7 mouse cellular contexts compared by ENCODE assay signal in the genomic region with DNA sequence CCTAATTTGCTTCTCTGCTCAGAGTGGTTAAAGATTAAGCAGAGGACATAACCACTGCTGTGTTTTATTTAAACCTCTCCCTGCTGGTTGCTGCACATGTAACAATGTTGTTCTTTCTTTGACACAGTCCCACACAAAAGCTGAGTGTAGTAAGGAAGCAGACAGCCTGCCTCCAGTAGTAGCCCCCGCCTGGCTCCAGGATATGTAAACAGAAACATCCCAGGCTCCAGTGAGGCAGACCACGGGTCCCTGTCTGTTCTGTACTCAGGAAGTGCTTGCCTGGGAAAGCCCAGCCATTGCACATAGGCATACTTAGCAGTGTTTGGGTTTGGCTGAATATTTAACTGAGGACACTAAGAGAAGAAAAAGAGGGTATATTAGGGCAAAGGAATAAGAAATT.
DNase-seq lines count a peak whose midpoint lies in the region; ATAC-seq lines count a peak whose summit lies in the region.

No protein-coding gene starts in this region.

- no peak overlapping the region for H3K27ac ChIP-seq in forebrain, embryonic 16.5 days (ENCODE audit: low read length)
- H3K27ac ChIP-seq in intestine, embryonic 14.5 days (ENCODE audit: low read depth), result peak overlapping the region; percentile 40; the same call in 1 of the 2 replicates
- peak overlapping the region; percentile 58; the same call in 1 of the 2 replicates for H3K27ac ChIP-seq in midbrain, embryonic 13.5 days

- no peak overlapping the region for H3K4me3 ChIP-seq in forebrain, embryonic 16.5 days (replicated peaks; ENCODE audit: low read length)
- H3K4me3 ChIP-seq in intestine, embryonic 14.5 days (ENCODE audit: low read depth, low read length), result no peak overlapping the region
- H3K4me3 ChIP-seq in midbrain, embryonic 13.5 days (replicated peaks), result no peak overlapping the region

- 0 out of 2 replicates have a peak, but pooled peaks cover 3% of the 10 kb centered on the region for H3K4me1 ChIP-seq in forebrain, embryonic 16.5 days (replicated peaks; ENCODE audit: control insufficient read depth, insufficient read depth, low read length)
- 0 out of 2 replicates have a peak, but pooled peaks cover 4% of the 10 kb centered on the region for H3K4me1 ChIP-seq in intestine, embryonic 14.5 days (replicated peaks; ENCODE audit: control insufficient read depth, insufficient read depth, low read length)
- H3K4me1 ChIP-seq in midbrain, embryonic 13.5 days (replicated peaks), result peaks cover 4% of the 10 kb centered on the region

- 10% methylated on average over 2 of the region's 2 CpGs for WGBS in forebrain, embryonic 16.5 days
- WGBS in intestine, embryonic 14.5 days, result 0% methylated on average over 2 of the region's 2 CpGs
- WGBS in midbrain, embryonic 13.5 days, result 12% methylated on average over 2 of the region's 2 CpGs

- no peaks in the 10 kb centered on the region for H3K9me3 ChIP-seq in forebrain, embryonic 16.5 days (ENCODE audit: control insufficient read depth, low read length)
- no peaks in the 10 kb centered on the region for H3K9me3 ChIP-seq in intestine, embryonic 14.5 days (ENCODE audit: control insufficient read depth, low read length)
- H3K9me3 ChIP-seq in midbrain, embryonic 13.5 days, result no peaks in the 10 kb centered on the region

- intact Hi-C loops in left cerebral cortex, postnatal 14 days (cut with DNase I), result no loop called here

- H3K27me3 ChIP-seq in forebrain, embryonic 16.5 days (replicated peaks; ENCODE audit: control insufficient read depth, insufficient read depth, low read length), result no peaks in the 10 kb centered on the region
- no peaks in the 10 kb centered on the region for H3K27me3 ChIP-seq in intestine, embryonic 14.5 days (replicated peaks; ENCODE audit: control insufficient read depth, insufficient read depth, low read length)
- no peaks in the 10 kb centered on the region for H3K27me3 ChIP-seq in midbrain, embryonic 13.5 days

- H3K4me2 ChIP-seq in forebrain, embryonic 16.5 days (ENCODE audit: low read length), result no peak overlapping the region
- H3K4me2 ChIP-seq in intestine, embryonic 14.5 days (ENCODE audit: low read length), result no peak overlapping the region
- no peak overlapping the region for H3K4me2 ChIP-seq in midbrain, embryonic 13.5 days (replicated peaks)

- H3K9ac ChIP-seq in forebrain, embryonic 16.5 days (replicated peaks; ENCODE audit: low read depth, low read length), result no peak overlapping the region
- H3K9ac ChIP-seq in intestine, embryonic 14.5 days (ENCODE audit: low read length), result no peak overlapping the region
- H3K9ac ChIP-seq in midbrain, embryonic 13.5 days (replicated peaks), result no peak overlapping the region

- DNase-seq in embryo, embryonic 11 days, result peak; percentile 73
- no peak for DNase-seq in intestine, embryonic 14.5 days (ENCODE audit: low spot score)
- DNase-seq in left cerebral cortex, postnatal 14 days (ENCODE audit: low spot score in 2 of 2), result peak; percentile 38 to 51
- DNase-seq in c-Kit-positive CD71-positive TER-119-positive erythroid progenitor cells, embryonic 14.5 days (ENCODE audit: low spot score), result no peak

- H3K36me3 ChIP-seq in forebrain, embryonic 16.5 days (ENCODE audit: control insufficient read depth, insufficient read depth), result no peaks in the 10 kb centered on the region
- no peaks in the 10 kb centered on the region for H3K36me3 ChIP-seq in intestine, embryonic 14.5 days (ENCODE audit: control insufficient read depth, insufficient read depth, low read length)
- no peaks in the 10 kb centered on the region for H3K36me3 ChIP-seq in midbrain, embryonic 13.5 days

- peak; percentile 47; the same call in 1 of the 2 replicates for ATAC-seq in forebrain, embryonic 16.5 days
- ATAC-seq in intestine, embryonic 14.5 days (replicated peaks; ENCODE audit: low FRiP score, low TSS enrichment, low read depth), result no peak; the same call in 1 of the 2 replicates
- peak; percentile 53; the same call in 1 of the 2 replicates for ATAC-seq in midbrain, embryonic 13.5 days
- no peak for ATAC-seq in erythroblast, adult 5-6 weeks (replicated peaks; ENCODE audit: low FRiP score, poor library complexity, severe bottlenecking)

Comparison
In these comparisons a context has a peak if more than half of its experiments do, and no peak if none do; other contexts are left out.
1. DNase-seq: peak in embryo, embryonic 11 days (single experiment) and left cerebral cortex, postnatal 14 days (2 of 2); none in intestine, embryonic 14.5 days (single experiment) and c-Kit-positive CD71-positive TER-119-positive erythroid progenitor cells, embryonic 14.5 days (single experiment).
2. ATAC-seq: peak in forebrain, embryonic 16.5 days (single experiment) and midbrain, embryonic 13.5 days (single experiment); none in intestine, embryonic 14.5 days (single experiment) and erythroblast, adult 5-6 weeks (single experiment).